15 mouse cellular contexts compared by ENCODE assay signal in the genomic region with DNA sequence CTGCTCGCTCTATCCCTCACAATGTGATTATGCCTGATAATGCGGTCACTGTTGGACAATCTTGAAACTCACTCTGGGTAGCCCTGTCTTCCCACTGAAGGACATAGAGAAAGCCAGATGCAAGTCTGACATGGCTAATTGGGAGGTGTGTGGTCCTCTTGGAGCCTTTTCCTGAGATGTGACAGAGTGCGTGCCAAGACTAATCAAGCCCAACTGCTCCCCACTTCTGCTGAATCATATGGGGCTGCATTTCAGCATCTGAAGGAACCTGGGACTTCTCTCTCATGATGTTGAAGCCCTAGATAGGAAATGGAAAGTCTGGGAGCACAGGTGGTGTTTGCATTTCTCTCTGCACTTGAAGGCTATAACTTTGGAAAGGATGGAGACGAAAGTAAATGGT.
"Had no signal": no experiment of that assay in that cellular context is flagged by ENCODE, and none has a peak within 500 bp of the region (broad histone marks: within the 10 kb centered on the region; RNA-seq: fewer than 3 reads in every experiment).

No protein-coding gene starts in this region.

- H3K4me2 ChIP-seq: intestine, embryonic 15.5 days; limb, embryonic 13.5 days; midbrain, embryonic 11.5 days; neural tube, embryonic 13.5 days had no signal

- H3K27me3 ChIP-seq: intestine, embryonic 15.5 days; limb, embryonic 13.5 days; neural tube, embryonic 13.5 days had no signal

- H3K4me3 ChIP-seq: intestine, embryonic 15.5 days; limb, embryonic 13.5 days; neural tube, embryonic 13.5 days had no signal

- H3K9ac ChIP-seq: intestine, embryonic 15.5 days; limb, embryonic 13.5 days; neural tube, embryonic 13.5 days had no signal

- DNase-seq: kidney, adult 18-20 months; kidney, postnatal 25 days; layer of hippocampus, adult 9-11 months; layer of hippocampus, postnatal 36 days; lung, adult 18-20 months; retina, postnatal 1 day; right cerebral cortex, postnatal 4 days; spleen, adult 18-20 months; thymus, adult 18-20 months; thymus, postnatal 14 days had no signal

- H3K36me3 ChIP-seq: intestine, embryonic 15.5 days; limb, embryonic 13.5 days; neural tube, embryonic 13.5 days had no signal

- ATAC-seq: intestine, embryonic 15.5 days; midbrain, embryonic 16.5 days had no signal

- H3K27ac ChIP-seq: intestine, embryonic 15.5 days; limb, embryonic 13.5 days; neural tube, embryonic 13.5 days had no signal

- H3K9me3 ChIP-seq: intestine, embryonic 15.5 days; limb, embryonic 13.5 days; neural tube, embryonic 13.5 days had no signal

- H3K4me1 ChIP-seq: intestine, embryonic 15.5 days; limb, embryonic 13.5 days; neural tube, embryonic 13.5 days had no signal
